Mouse (Mus musculus) embryo, embryonic 11 days (tissue): ENCODE results near the gene Sytl2.

Experiments used
- DNase-seq: peaks from one replicate; pipeline ENCODE4 v3.0.0-alpha.2; 2015

The Sytl2 gene

DNA sequence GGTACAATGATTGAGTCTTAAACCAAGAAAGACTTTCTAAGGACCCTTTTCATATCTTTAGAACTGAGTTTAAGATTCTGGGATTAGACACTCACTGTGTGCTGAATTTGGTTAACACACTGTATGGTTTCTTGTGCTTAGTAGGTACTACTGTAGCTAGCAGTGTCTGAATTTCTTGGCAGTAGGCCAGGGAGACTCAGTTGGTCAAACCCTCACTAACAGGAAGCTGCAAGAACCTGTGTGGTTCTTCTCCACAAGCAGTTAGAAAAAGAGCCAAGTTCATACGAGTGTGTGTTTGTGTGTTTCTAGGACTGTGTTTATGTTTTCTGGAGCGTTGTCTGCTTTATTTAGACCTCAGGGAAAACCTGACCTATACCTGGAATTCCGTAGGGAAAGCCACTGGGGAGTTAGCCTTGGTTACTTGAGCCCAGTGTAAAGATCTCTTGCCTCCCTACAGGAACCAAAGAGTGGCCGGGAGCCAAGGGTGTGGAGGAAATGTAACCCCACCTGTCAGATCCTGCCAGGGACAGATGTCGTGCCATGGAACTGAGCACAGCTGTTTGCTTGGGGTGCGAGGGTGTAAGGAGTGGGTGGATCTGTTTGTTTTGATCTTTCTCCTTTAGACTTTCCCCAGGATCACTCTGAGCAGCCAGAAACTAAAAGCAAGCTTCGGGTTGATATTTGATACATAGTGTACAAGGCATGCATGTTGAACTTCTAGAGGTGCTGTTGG is 10.3 kb downstream of the Sytl2 start:
- no peak for DNase-seq

GRCm38 (mm10) chr7:90313421-90313820 is 11.4 kb downstream of the Sytl2 start:
- DNase-seq, result no peak

GRCm38 (mm10) chr7:90316823-90317222 is 14.8 kb downstream of the Sytl2 start:
- no peak for DNase-seq

- DNase-seq, result no peak
These were observed 17.4 kb downstream of the Sytl2 start for GRCm38 (mm10) chr7:90319446-90319845.

DNA sequence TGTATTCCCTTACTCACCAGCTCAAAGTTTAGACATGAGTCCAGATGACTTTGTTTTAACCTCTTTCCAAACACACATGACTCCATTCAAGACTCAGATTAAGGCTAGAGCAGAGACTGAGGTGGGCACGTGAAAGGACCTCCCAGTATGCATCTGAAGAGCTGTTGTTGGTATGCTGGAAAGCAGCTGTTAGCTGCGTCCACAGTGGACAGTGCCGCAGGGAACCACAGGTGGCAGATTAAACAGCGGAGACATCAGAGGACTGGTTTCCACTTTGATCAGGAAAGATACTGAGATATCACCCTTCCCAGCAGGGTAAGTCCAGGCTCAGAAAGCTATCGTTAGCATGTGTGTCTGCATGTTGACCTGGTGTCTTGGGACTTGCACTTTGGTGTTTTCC is 18.1 kb downstream of the Sytl2 start:
- DNase-seq, result no peak

- DNase-seq, result no peak
These were observed 23.1 kb downstream of the Sytl2 start for GRCm38 (mm10) chr7:90325166-90325565.

GRCm38 (mm10) chr7:90330200-90330599 is 28.1 kb downstream of the Sytl2 start:
- DNase-seq, result no peak

DNA sequence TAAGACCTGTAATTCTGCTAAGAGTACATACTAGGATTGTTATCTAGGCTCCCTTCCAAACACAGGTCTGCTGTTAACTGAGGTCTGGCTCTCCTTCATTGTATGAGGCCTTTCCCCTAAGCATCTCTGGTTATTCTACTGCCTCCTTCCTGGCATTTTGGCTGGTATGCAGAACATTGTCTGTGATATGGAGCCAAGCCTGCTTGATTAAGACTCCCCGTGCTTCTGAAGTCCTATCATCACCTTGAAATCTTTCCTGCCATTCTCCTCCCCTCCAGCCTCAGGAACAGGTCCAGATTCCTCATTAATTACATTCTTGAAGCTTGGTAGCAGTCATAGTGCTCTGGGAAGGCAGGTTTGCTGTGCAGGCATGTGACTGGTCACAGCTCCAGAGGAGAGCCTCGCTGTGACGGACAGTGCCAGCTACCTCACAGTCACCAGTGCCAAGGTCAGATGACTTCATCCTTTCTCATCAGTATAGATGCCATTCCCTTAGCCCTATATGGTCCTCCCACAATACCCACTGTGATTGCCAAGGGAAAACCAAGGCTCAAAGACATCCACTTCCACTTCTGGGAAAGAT is 30.5 kb downstream of the Sytl2 start:
- no peak for DNase-seq

GRCm38 (mm10) chr7:90334362-90334761 is 32.3 kb downstream of the Sytl2 start:
- DNase-seq, result no peak

- DNase-seq, result no peak
These were observed 32.8 kb downstream of the Sytl2 start for GRCm38 (mm10) chr7:90334831-90335230.

DNA sequence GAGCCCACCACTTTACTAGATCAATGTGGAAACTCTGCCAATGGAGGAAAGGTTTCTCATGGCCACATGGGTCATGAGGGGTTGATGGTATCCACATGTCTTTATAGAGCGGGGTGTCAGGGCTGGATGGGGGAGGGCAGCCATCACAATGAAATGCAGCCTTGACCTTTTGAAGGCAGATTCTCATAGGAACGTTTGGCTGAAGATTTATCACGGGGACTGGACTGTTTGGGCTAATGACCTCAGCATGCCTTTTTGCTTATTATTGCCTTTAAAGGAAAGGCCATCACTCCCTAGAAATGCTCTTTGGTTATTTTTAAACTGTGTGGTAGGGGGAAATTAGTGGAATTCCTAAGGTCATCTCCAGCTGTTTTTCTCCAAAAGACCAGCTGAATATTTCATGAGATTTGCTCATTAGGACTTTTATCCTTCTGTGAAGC is 33.7 kb downstream of the Sytl2 start:
- DNase-seq, result peak; percentile 30

GRCm38 (mm10) chr7:90341212-90341957 is 39.3 kb downstream of the Sytl2 start:
- no peak for DNase-seq

GRCm38 (mm10) chr7:90344903-90345302 is 42.9 kb downstream of the Sytl2 start:
- DNase-seq, result no peak

- no peak for DNase-seq
These were observed 45.9 kb downstream of the Sytl2 start for GRCm38 (mm10) chr7:90347779-90348437.

GRCm38 (mm10) chr7:90349014-90349413 is 47.0 kb downstream of the Sytl2 start:
- DNase-seq, result no peak

- no peak for DNase-seq
These were observed 50.1 kb downstream of the Sytl2 start for GRCm38 (mm10) chr7:90352183-90352582.

- DNase-seq, result no peak
These were observed 51.6 kb downstream of the Sytl2 start for GRCm38 (mm10) chr7:90353488-90354228.

- no peak for DNase-seq
These were observed 52.2 kb downstream of the Sytl2 start for GRCm38 (mm10) chr7:90354229-90354604.

GRCm38 (mm10) chr7:90355454-90355853 is 53.4 kb downstream of the Sytl2 start:
- no peak for DNase-seq

DNA sequence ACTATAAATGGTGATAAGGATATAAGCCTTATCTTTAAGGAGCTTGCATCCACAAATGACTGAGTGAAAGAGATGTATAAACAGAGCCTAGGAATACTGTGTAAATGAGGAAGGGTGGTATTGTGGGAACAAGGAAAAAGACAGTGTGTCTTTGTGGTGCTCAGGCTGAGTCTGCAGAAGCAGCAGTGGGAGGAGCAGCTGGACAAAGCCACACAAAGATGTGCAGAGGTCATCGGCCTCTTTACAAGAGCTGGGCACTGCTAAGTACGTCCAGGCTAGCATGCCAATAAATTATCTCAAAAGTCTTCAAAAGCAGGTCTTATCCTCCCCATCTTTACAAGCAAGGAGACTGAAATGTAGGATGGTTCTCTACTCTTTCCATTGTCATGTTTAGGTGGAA is 53.9 kb downstream of the Sytl2 start:
- no peak for DNase-seq

GRCm38 (mm10) chr7:90362788-90363187 is 60.7 kb downstream of the Sytl2 start:
- no peak for DNase-seq

GRCm38 (mm10) chr7:90370071-90370851 is 68.2 kb downstream of the Sytl2 start:
- no peak for DNase-seq
